ENCODE assay signal across 9 mouse cellular contexts in genomic region chr4:117120052-117120444, GRCm38 (mm10). TPM values are rescaled to one million over a fixed set of nuclear protein-coding genes. Genes with fewer than 3 reads are reported as not detected.
DNase-seq lines count a peak whose midpoint lies in the region; ATAC-seq and TF ChIP-seq lines count a peak whose summit lies in the region.
"Had no signal": no experiment of that assay in that cellular context is flagged by ENCODE, and none has a peak within 500 bp of the region (broad histone marks: within the 10 kb centered on the region; RNA-seq: fewer than 3 reads in every experiment).

No protein-coding gene starts in this region.

- TF ChIP-seq RAD21 in CH12.LX (IDR thresholded peaks at IDR 0.05; ENCODE audit: low read depth, low read length): no peak

- no peaks in the 10 kb centered on the region for H3K36me3 ChIP-seq in heart, embryonic 12.5 days
- peaks cover 5 to 27% of the 10 kb centered on the region in 2 experiments for H3K36me3 ChIP-seq in CH12.LX (replicated peaks in 1 of 2; ENCODE audit: control insufficient read depth in 1 of 2, insufficient read depth in 1 of 2, low read length in 1 of 2)
- no peaks in the 10 kb centered on the region for H3K36me3 ChIP-seq in forebrain, embryonic 14.5 days (ENCODE audit: control insufficient read depth, insufficient read depth, low read length)
- no peaks in the 10 kb centered on the region for H3K36me3 ChIP-seq in liver, embryonic 15.5 days (replicated peaks)

- H3K79me2 ChIP-seq in CH12.LX (replicated peaks; ENCODE audit: control insufficient read depth, extremely low read depth, insufficient read depth, poor library complexity, severe bottlenecking): peaks cover 8% of the 10 kb centered on the region; the same call in 1 of the 2 replicates

- no peak for TF ChIP-seq CTCF in CH12.LX (conservative IDR thresholded peaks at IDR 0.05 in 1 of 2, IDR thresholded peaks at IDR 0.05 in 1 of 2; ENCODE audit: low read depth in 2 of 2, low read length in 2 of 2)

- dilution Hi-C loops in CH12.LX (cut with MboI; ENCODE audit: extremely low pct_ligation_motif_present, extremely low pct_unique_long_range_greater_than_20kb, low sequenced_read_pairs): no loop called here

- peak overlapping the region; percentile 99 for H3K4me2 ChIP-seq in heart, embryonic 12.5 days
- peak overlapping the region; percentile 92 for H3K4me2 ChIP-seq in CH12.LX (ENCODE audit: insufficient read depth, low read depth, poor library complexity, severe bottlenecking)
- H3K4me2 ChIP-seq in forebrain, embryonic 14.5 days (ENCODE audit: low read length): peak overlapping the region; percentile 100
- peak overlapping the region; percentile 100 for H3K4me2 ChIP-seq in liver, embryonic 15.5 days

- peaks cover 12% of the 10 kb centered on the region for H3K4me1 ChIP-seq in heart, embryonic 12.5 days (replicated peaks)
- peaks cover 5 to 45% of the 10 kb centered on the region in 2 experiments; a peak in 3 of 4 replicates for H3K4me1 ChIP-seq in CH12.LX (ENCODE audit: control insufficient read depth in 1 of 2, insufficient read depth in 2 of 2)
- H3K4me1 ChIP-seq in forebrain, embryonic 14.5 days (ENCODE audit: control insufficient read depth, insufficient read depth, low read length): peaks cover 8% of the 10 kb centered on the region
- peaks cover 40% of the 10 kb centered on the region for H3K4me1 ChIP-seq in liver, embryonic 15.5 days (replicated peaks)

- no peaks in the 10 kb centered on the region for H3K9me3 ChIP-seq in heart, embryonic 12.5 days (replicated peaks)
- no peaks in the 10 kb centered on the region for H3K9me3 ChIP-seq in CH12.LX (replicated peaks; ENCODE audit: low read length)
- no peaks in the 10 kb centered on the region for H3K9me3 ChIP-seq in forebrain, embryonic 14.5 days (replicated peaks; ENCODE audit: control insufficient read depth, low read length)
- H3K9me3 ChIP-seq in liver, embryonic 15.5 days (replicated peaks): no peaks in the 10 kb centered on the region

- H3K27me3 ChIP-seq in heart, embryonic 12.5 days (replicated peaks): no peaks in the 10 kb centered on the region
- no peaks in the 10 kb centered on the region for H3K27me3 ChIP-seq in CH12.LX (replicated peaks)
- no peaks in the 10 kb centered on the region for H3K27me3 ChIP-seq in forebrain, embryonic 14.5 days (replicated peaks; ENCODE audit: control insufficient read depth, insufficient read depth, low read length)
- H3K27me3 ChIP-seq in liver, embryonic 15.5 days: no peaks in the 10 kb centered on the region

- peak overlapping the region; percentile 57 for H3K4me3 ChIP-seq in heart, embryonic 12.5 days
- peak overlapping the region; percentile 69 to 87 (median 85) for H3K4me3 ChIP-seq in CH12.LX (replicated peaks in 1 of 3; ENCODE audit: low read depth in 2 of 3, low read length in 2 of 3, poor library complexity in 1 of 3)
- H3K4me3 ChIP-seq in forebrain, embryonic 14.5 days (ENCODE audit: low read depth, low read length): peak overlapping the region; percentile 71
- H3K4me3 ChIP-seq in liver, embryonic 15.5 days (replicated peaks): peak overlapping the region; percentile 75

- no peak for ATAC-seq in heart, embryonic 12.5 days (ENCODE audit: insufficient number of reproducible peaks, low FRiP score)
- ATAC-seq in forebrain, embryonic 14.5 days: peak; percentile 35
- ATAC-seq in liver, embryonic 15.5 days (ENCODE audit: insufficient read depth): no peak
- no peak for ATAC-seq in monocyte, adult 5-6 weeks (replicated peaks; ENCODE audit: insufficient number of reproducible peaks, low FRiP score, low TSS enrichment, poor library complexity, severe bottlenecking)

- in situ Hi-C loops in CH12.LX (cut with MboI; ENCODE audit: low pct_ligation_motif_present, low pct_unique_long_range_greater_than_20kb, low sequenced_read_pairs): no loop called here

- WGBS in heart, embryonic 12.5 days: 6% methylated on average over 10 of the region's 10 CpGs
- WGBS in forebrain, embryonic 14.5 days: 8% methylated on average over 10 of the region's 10 CpGs
- 7% methylated on average over 10 of the region's 10 CpGs for WGBS in liver, embryonic 15.5 days (ENCODE audit: insufficient replicate concordance)

- no peak for DNase-seq in heart, postnatal 36 days
- DNase-seq in CH12.LX (ENCODE audit: extremely low read depth): no peak
- no peak for DNase-seq in forebrain, embryonic 14.5 days (ENCODE audit: low spot score)
- DNase-seq in gastrocnemius, postnatal 36 days: no peak
- DNase-seq in thymus, postnatal 36 days: no peak

- intact Hi-C loops in heart, postnatal 36 days (cut with DNase I): loop anchor here (2.0 kb wide), 1 partner anchor 19 kb away; no protein-coding TSS in a partner anchor
- intact Hi-C loops in gastrocnemius, postnatal 36 days (cut with DNase I): loop anchor here (5.0 kb wide), 1 partner anchor 118 kb away; no protein-coding TSS in a partner anchor

- peak overlapping the region; percentile 76 for H3K27ac ChIP-seq in heart, embryonic 12.5 days (ENCODE audit: poor library complexity, severe bottlenecking)
- H3K27ac ChIP-seq in CH12.LX (ENCODE audit: insufficient read depth, low read depth): peak overlapping the region; percentile 89
- H3K27ac ChIP-seq in forebrain, embryonic 14.5 days (ENCODE audit: low read depth, low read length): peak overlapping the region; percentile 84
- peak overlapping the region; percentile 78 for H3K27ac ChIP-seq in liver, embryonic 15.5 days (replicated peaks)

- TF ChIP-seq POLR2A in CH12.LX (IDR thresholded peaks at IDR 0.05; ENCODE audit: low read depth, low read length): no peak

- TF ChIP-seq EP300 in CH12.LX (IDR thresholded peaks at IDR 0.05; ENCODE audit: low read length): no peak

- peak overlapping the region; percentile 66 for H3K9ac ChIP-seq in heart, embryonic 12.5 days
- H3K9ac ChIP-seq in CH12.LX (ENCODE audit: insufficient read depth, low read depth): peak overlapping the region; percentile 96
- H3K9ac ChIP-seq in forebrain, embryonic 14.5 days (ENCODE audit: low read length): peak overlapping the region; percentile 86
- peak overlapping the region; percentile 70 for H3K9ac ChIP-seq in liver, embryonic 15.5 days

TF ChIP-seq in CH12.LX, 34 proteins besides CTCF, POLR2A, EP300 and RAD21 (continues in another document):
- no peak for TF ChIP-seq HCFC1 (IDR thresholded peaks at IDR 0.05; ENCODE audit: low read depth, low read length)
- TF ChIP-seq ELF1 (IDR thresholded peaks at IDR 0.05; ENCODE audit: low read depth, low read length): no peak
- no peak for TF ChIP-seq ZKSCAN1 (IDR thresholded peaks at IDR 0.05; ENCODE audit: borderline replicate concordance, low read depth, low read length)
- TF ChIP-seq SIN3A (IDR thresholded peaks at IDR 0.05; ENCODE audit: low read length): no peak

RNA-seq across cellular contexts. Expression of gene Btbd19, which starts 5.5 kb away (rescaled TPM):
- 3.3 and 3.5 TPM in 2 replicates for polyA plus RNA-seq in heart, embryonic 12.5 days (2016; fragmentation: Nextera tagmentation; extraction: Ambion mirVana)
- total RNA-seq in heart, postnatal 36 days (2021): 1 to 10 TPM; 1.8 to 2.4 TPM
- total RNA-seq in CH12.LX (2012; rRNA removed) (31.5 and 32.4 TPM in 2 replicates), CH12.LX (2014; rRNA removed) (49.7 and 51.1 TPM in 2 replicates)
- 32.9 and 36.3 TPM in 2 replicates for polyA plus RNA-seq in CH12.LX (2012; ENCODE audit: insufficient read length, low read depth)
- 2.2 and 2.5 TPM in 2 replicates for polyA plus RNA-seq in forebrain, embryonic 14.5 days (2014; fragmentation: Nextera tagmentation; extraction: Ambion mirVana)
- 2.9 and 3.2 TPM in 2 replicates for polyA plus RNA-seq in liver, embryonic 15.5 days (2015; fragmentation: Nextera tagmentation; extraction: Ambion mirVana)
- total RNA-seq in gastrocnemius, postnatal 36 days (2021): 1 to 10 TPM; 2.0 to 2.4 TPM
- total RNA-seq in monocyte, adult 5-6 weeks (2017): 15.5 to 17.5 TPM (median 16.9 TPM) in 3 replicates

RNA-seq across cellular contexts. Expression of gene Tctex1d4, which starts 6.5 kb away (rescaled TPM):
- polyA plus RNA-seq in heart, embryonic 12.5 days (2016; fragmentation: Nextera tagmentation; extraction: Ambion mirVana): not detected in 2 replicates
- total RNA-seq in heart, postnatal 36 days (2021): not detected
- total RNA-seq in CH12.LX (2012; rRNA removed) (0.55 and 0.98 TPM in 2 replicates), CH12.LX (2014; rRNA removed) (not detected in 2 replicates)
- polyA plus RNA-seq in CH12.LX (2012; ENCODE audit: insufficient read length, low read depth): not detected in 2 replicates
- 0.25 and 0.32 TPM in 2 replicates for polyA plus RNA-seq in forebrain, embryonic 14.5 days (2014; fragmentation: Nextera tagmentation; extraction: Ambion mirVana)
- 0.12 TPM in 1 of 2 replicates, not detected in the other for polyA plus RNA-seq in liver, embryonic 15.5 days (2015; fragmentation: Nextera tagmentation; extraction: Ambion mirVana)
- total RNA-seq in gastrocnemius, postnatal 36 days (2021): not detected
- 3.4 TPM in 1 of 3 replicates, not detected in the others for total RNA-seq in monocyte, adult 5-6 weeks (2017)
- total RNA-seq: common myeloid progenitor, adult 5-6 weeks had no signal

RNA-seq across cellular contexts. Expression of gene Plk3, which starts 13.7 kb away (rescaled TPM):
- 2.6 TPM in 2 replicates for polyA plus RNA-seq in heart, embryonic 12.5 days (2016; fragmentation: Nextera tagmentation; extraction: Ambion mirVana)
- total RNA-seq in heart, postnatal 36 days (2021): 1 to 10 TPM; 1.2 to 2.4 TPM
- total RNA-seq in CH12.LX (2012; rRNA removed): 12.0 and 13.8 TPM in 2 replicates
- total RNA-seq in CH12.LX (2014; rRNA removed): 8.6 and 8.8 TPM in 2 replicates
- polyA plus RNA-seq in CH12.LX (2012; ENCODE audit: insufficient read length, low read depth): 14.7 and 18.5 TPM in 2 replicates
- polyA plus RNA-seq in forebrain, embryonic 14.5 days (2014; fragmentation: Nextera tagmentation; extraction: Ambion mirVana): 7.0 and 7.1 TPM in 2 replicates
- 2.5 and 3.2 TPM in 2 replicates for polyA plus RNA-seq in liver, embryonic 15.5 days (2015; fragmentation: Nextera tagmentation; extraction: Ambion mirVana)
- 1 to 10 TPM in 1 of 2 experiments, under 1 TPM in 1; 0.86 to 1.5 TPM for total RNA-seq in gastrocnemius, postnatal 36 days (2021)
- 25.5 to 56.5 TPM (median 52.2 TPM) in 3 replicates for total RNA-seq in monocyte, adult 5-6 weeks (2017)

RNA-seq across cellular contexts. Expression of gene Ptch2, which starts 24.2 kb away (rescaled TPM):
- polyA plus RNA-seq in heart, embryonic 12.5 days (2016; fragmentation: Nextera tagmentation; extraction: Ambion mirVana): 2.6 and 2.7 TPM in 2 replicates
- total RNA-seq in heart, postnatal 36 days (2021): 1 to 10 TPM; 1.3 to 2.3 TPM
- total RNA-seq in CH12.LX (2012; rRNA removed) (0.04 and 0.21 TPM in 2 replicates), CH12.LX (2014; rRNA removed) (not detected in 2 replicates)
- polyA plus RNA-seq in CH12.LX (2012; ENCODE audit: insufficient read length, low read depth): 0.46 and 0.79 TPM in 2 replicates
- 2.4 and 3.4 TPM in 2 replicates for polyA plus RNA-seq in forebrain, embryonic 14.5 days (2014; fragmentation: Nextera tagmentation; extraction: Ambion mirVana)
- polyA plus RNA-seq in liver, embryonic 15.5 days (2015; fragmentation: Nextera tagmentation; extraction: Ambion mirVana): 0.56 and 0.66 TPM in 2 replicates
- 1 to 10 TPM in 1 of 2 experiments, under 1 TPM in 1; 0.61 to 1.5 TPM for total RNA-seq in gastrocnemius, postnatal 36 days (2021)
- total RNA-seq in monocyte, adult 5-6 weeks (2017): not detected in 3 replicates
- total RNA-seq: common myeloid progenitor, adult 5-6 weeks had no signal

RNA-seq across cellular contexts. Expression of gene Rps8, which starts 36.0 kb away (rescaled TPM):
- polyA plus RNA-seq in heart, embryonic 12.5 days (2016; fragmentation: Nextera tagmentation; extraction: Ambion mirVana): 612 and 621 TPM in 2 replicates
- 100 to 1,000 TPM; 550 to 602 TPM for total RNA-seq in heart, postnatal 36 days (2021)
- total RNA-seq in CH12.LX (2012; rRNA removed) (5,379 and 5,435 TPM in 2 replicates), CH12.LX (2014; rRNA removed) (2,191 and 2,455 TPM in 2 replicates)
- polyA plus RNA-seq in CH12.LX (2012; ENCODE audit: insufficient read length, low read depth): 1,480 and 1,967 TPM in 2 replicates
- polyA plus RNA-seq in forebrain, embryonic 14.5 days (2014; fragmentation: Nextera tagmentation; extraction: Ambion mirVana): 621 and 797 TPM in 2 replicates
- polyA plus RNA-seq in liver, embryonic 15.5 days (2015; fragmentation: Nextera tagmentation; extraction: Ambion mirVana): 536 and 611 TPM in 2 replicates
- 100 to 1,000 TPM; 497 to 579 TPM for total RNA-seq in gastrocnemius, postnatal 36 days (2021)
- total RNA-seq in monocyte, adult 5-6 weeks (2017): 970 to 1,241 TPM (median 1,065 TPM) in 3 replicates
